Mouse (Mus musculus) G1E (cell line): ENCODE data around the gene Slit1. TPM values are rescaled to one million over a fixed set of nuclear protein-coding genes. Genes with fewer than 3 reads are reported as not detected.

Experiments used
- ATAC-seq: 2 replicates; pipeline ENCODE4 v1.8.0; 2016; ENCODE audit warnings: mild to moderate bottlenecking; ENCODE audit not compliant: insufficient number of reproducible peaks, poor library complexity, low FRiP score, severe bottlenecking; ENCODE audit errors: extremely low read depth
- DNase-seq: peaks from one replicate; pipeline ENCODE4 v3.0.0; 2012; ENCODE audit warnings: low spot score
- H3K27me3 ChIP-seq: 2 replicates; pipeline ENCODE4 v1.6.1; 2012; ENCODE audit warnings: mild to moderate bottlenecking, low read length, inconsistent platforms; ENCODE audit not compliant: insufficient read depth
- H3K36me3 ChIP-seq: replicated peaks from 2 replicates; pipeline ENCODE3; 2012; ENCODE audit warnings: mild to moderate bottlenecking, inconsistent platforms
- H3K4me1 ChIP-seq: 2 replicates; pipeline ENCODE4 v1.6.1; 2012; ENCODE audit warnings: low read depth, low read length, inconsistent platforms, mixed read lengths; ENCODE audit not compliant: insufficient read depth
- H3K4me3 ChIP-seq: 2 replicates; pipeline ENCODE4 v1.5.1; 2012; ENCODE audit warnings: low read depth, mild to moderate bottlenecking, inconsistent platforms, low read length, moderate library complexity, mixed read lengths
- H3K9me3 ChIP-seq: replicated peaks from 2 replicates; pipeline ENCODE4 v1.6.1; 2012; ENCODE audit warnings: inconsistent platforms
- CTCF ChIP-seq: IDR thresholded peaks from 2 replicates; pipeline ENCODE4 v1.5.1; 2012; ENCODE audit warnings: low read depth, low read length, inconsistent platforms, mixed read lengths
- GATA1 ChIP-seq: IDR thresholded peaks from 2 replicates; pipeline ENCODE4 v1.6.1; 2012; ENCODE audit warnings: borderline replicate concordance, low read length, inconsistent platforms, mixed read lengths
- GATA2 ChIP-seq: IDR thresholded peaks from 2 replicates; pipeline ENCODE4 v1.6.1; 2012; ENCODE audit warnings: low read depth, low read length, inconsistent platforms, borderline replicate concordance
- POLR2AphosphoS5 ChIP-seq: IDR thresholded peaks from 2 replicates; pipeline ENCODE4 v1.6.1; 2012; ENCODE audit warnings: low read depth, low read length, inconsistent platforms; ENCODE audit not compliant: insufficient replicate concordance
- TAL1 ChIP-seq: conservative IDR thresholded peaks from 2 replicates; pipeline ENCODE4 v1.6.1; 2012; ENCODE audit warnings: low read depth, low read length, inconsistent platforms, mixed read lengths
- polyA plus RNA-seq: library from polyadenylated mRNA; stranded (reverse); fragments of >175 nt; gene quantifications from 2 replicates; pipeline ENCODE4 v1.2.3, GENCODE M21; 2012
- total RNA-seq, 2 experiments: library from RNA; stranded (forward) in 1 of 2; stranded (reverse) in 1 of 2; fragments of 200-1000 nt in 1 of 2; fragments of >200 nt in 1 of 2; fragmentation: Nextera tagmentation in 1 of 2; gene quantifications; 2 replicates each; pipeline ENCODE4 v1.2.3; 2014 to 2017

The Slit1 gene
- total and polyA plus RNA-seq, 3 experiments: 0.04 to 0.11 TPM; not detected in 1

GRCm38 (mm10) chr19:41618153-41618657 lies 125.3 kb downstream of the Slit1 start:
- ATAC-seq (peak; percentile 45; the same call in 1 of the 2 replicates), DNase-seq (no peak)
- Histone ChIP-seq H3K36me3 (no peaks in the 10 kb centered on the region), H3K4me3 (no peak overlapping the region), H3K9me3 (no peaks in the 10 kb centered on the region), H3K27me3 (peaks cover 33% of the 10 kb centered on the region), H3K4me1 (no peaks in the 10 kb centered on the region)
- no peak for TF ChIP-seq GATA1

GRCm38 (mm10) chr19:41617102-41617501 lies 126.4 kb downstream of the Slit1 start:
- Histone ChIP-seq H3K9me3 (no peaks in the 10 kb centered on the region), H3K4me1 (no peaks in the 10 kb centered on the region), H3K27me3 (peaks cover 37% of the 10 kb centered on the region), H3K36me3 (no peaks in the 10 kb centered on the region), H3K4me3 (no peak overlapping the region)
- DNase-seq: no peak
- TF ChIP-seq GATA2: no peak
- no peak for TF ChIP-seq TAL1
- TF ChIP-seq GATA1: no peak
- TF ChIP-seq POLR2AphosphoS5: no peak
- TF ChIP-seq CTCF: no peak
- ATAC-seq: no peak

DNA sequence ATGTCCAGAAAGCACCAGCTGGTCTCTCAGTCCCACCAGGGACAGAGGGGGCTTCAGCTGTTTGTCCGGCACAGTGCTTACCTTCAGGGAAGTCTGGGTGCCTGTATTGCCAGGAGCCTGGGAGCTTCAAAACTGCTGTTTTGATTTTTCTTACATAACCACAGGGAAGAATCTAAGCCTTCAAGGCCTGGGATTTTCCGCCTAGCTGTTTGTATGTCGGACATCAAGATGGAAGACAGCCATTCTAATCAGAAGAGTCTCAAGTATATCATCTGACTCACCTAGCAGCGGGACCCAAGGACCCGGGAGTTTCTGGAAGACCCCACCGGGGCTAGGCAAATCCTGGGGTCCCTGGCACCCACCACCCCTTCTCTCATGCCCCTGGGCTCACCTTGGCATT lies 127.2 kb downstream of the Slit1 start:
- Histone ChIP-seq H3K4me1 (no peaks in the 10 kb centered on the region), H3K9me3 (no peaks in the 10 kb centered on the region), H3K27me3 (peaks cover 37% of the 10 kb centered on the region), H3K4me3 (no peak overlapping the region), H3K36me3 (no peaks in the 10 kb centered on the region)
- DNase-seq: no peak
- no peak for ATAC-seq
- no peak for TF ChIP-seq TAL1
- TF ChIP-seq GATA2: no peak
- TF ChIP-seq POLR2AphosphoS5: no peak
- no peak for TF ChIP-seq GATA1
- TF ChIP-seq CTCF: no peak

- Histone ChIP-seq H3K4me1 (no peaks in the 10 kb centered on the region), H3K9me3 (0 out of 2 replicates have a peak, but pooled peaks cover 2% of the 10 kb centered on the region), H3K36me3 (no peaks in the 10 kb centered on the region), H3K27me3 (peaks cover 40% of the 10 kb centered on the region), H3K4me3 (no peak overlapping the region)
- TF ChIP-seq TAL1 (no peak), GATA1 (no peak), CTCF (no peak), GATA2 (no peak), POLR2AphosphoS5 (no peak)
- ATAC-seq (no peak), DNase-seq (no peak)
Measured at GRCm38 (mm10) chr19:41615606-41616224, 127.8 kb downstream of the Slit1 start.

DNA sequence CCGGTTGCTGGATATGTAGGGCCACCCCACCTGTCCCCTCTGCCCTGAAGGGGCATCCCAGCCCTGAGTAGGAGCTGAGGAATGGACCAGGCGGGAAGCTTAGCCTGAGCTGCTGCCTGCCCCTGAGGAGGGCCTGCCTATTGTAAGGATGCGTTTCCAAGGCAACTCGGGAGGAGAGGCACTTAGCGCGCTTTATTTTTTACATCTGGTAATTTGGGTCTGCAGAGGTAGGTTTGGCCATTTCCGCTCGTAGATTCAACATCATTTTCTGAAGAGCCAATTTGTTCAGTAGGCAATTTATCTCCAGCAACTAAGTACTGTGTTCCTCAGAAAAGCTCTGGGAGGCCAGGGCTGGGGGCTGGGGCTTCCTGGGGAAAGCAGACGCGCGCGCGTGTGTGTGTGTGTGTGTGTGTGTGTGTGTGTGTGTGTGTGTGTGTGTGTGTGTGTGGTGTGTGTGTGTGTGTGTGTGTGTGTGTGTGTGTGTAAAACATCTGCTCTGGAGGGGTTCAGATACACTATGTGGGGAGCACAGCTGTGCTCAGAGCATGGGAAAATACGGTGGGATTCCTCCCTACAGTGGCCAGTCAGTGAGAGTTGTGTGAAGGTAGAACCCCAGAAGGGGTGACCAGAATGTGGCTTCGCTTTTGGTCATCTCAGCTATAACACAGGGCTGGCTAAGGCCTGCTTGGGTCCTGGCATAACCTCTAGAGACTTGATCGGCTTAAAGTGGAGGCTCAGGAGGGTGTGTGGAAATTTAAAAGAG lies 130.0 kb downstream of the Slit1 start:
- TF ChIP-seq GATA2 (no peak), TAL1 (no peak), CTCF (no peak), GATA1 (no peak), POLR2AphosphoS5 (no peak)
- Histone ChIP-seq H3K27me3 (peaks cover 46% of the 10 kb centered on the region), H3K4me1 (no peaks in the 10 kb centered on the region), H3K4me3 (no peak overlapping the region), H3K9me3 (0 out of 2 replicates have a peak, but pooled peaks cover 3% of the 10 kb centered on the region), H3K36me3 (no peaks in the 10 kb centered on the region)
- DNase-seq (no peak), ATAC-seq (no peak)

DNA sequence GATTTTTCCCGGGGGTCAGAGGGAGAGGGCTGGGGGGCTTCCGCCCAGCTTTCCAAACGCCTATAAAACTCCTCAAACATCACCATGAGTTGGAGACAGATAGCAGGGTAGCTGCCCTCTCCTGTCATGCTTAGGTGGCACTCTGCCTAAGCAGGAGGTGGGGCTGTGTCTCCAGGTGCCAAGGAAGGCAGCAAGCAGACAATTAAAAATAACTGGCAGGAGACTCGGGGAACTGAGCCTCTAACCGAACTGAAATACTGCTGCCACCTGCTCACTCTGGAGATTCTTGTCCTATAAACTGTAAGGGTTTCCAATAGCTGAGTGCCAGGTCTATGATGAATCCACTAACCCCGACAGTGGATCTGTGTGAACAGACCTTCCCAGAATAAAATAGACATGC lies 131.8 kb downstream of the Slit1 start:
- Histone ChIP-seq H3K9me3 (0 out of 2 replicates have a peak, but pooled peaks cover 3% of the 10 kb centered on the region), H3K36me3 (no peaks in the 10 kb centered on the region), H3K4me1 (no peaks in the 10 kb centered on the region), H3K4me3 (no peak overlapping the region), H3K27me3 (peaks cover 54% of the 10 kb centered on the region)
- TF ChIP-seq TAL1 (no peak), GATA2 (no peak), GATA1 (no peak), POLR2AphosphoS5 (no peak), CTCF (no peak)
- ATAC-seq (no peak), DNase-seq (no peak)
